Mouse (Mus musculus): Measurements from ENCODE around the gene P2ry2.

DNA sequence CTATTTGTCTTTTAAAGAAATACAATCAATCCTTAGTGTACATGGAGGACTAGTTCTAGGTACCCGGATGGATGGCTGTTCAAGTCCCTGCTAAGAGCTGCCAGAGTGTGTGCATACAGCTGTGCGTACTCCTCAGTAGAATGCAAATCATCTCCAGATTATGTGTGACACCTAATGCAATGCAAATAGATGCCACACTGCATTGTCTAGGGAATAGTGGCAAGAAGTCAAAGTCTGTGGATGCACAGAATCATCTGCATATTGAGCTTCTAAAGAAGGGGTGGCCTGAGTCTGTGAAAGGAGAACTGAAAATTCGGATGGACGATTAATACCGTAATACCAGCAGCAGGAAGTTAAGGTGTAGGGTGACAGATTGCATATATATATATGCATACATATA is 46.5 kb upstream of the P2ry2 start:
- TF ChIP-seq CTCF (IDR thresholded peaks at IDR 0.05; ENCODE audit: control insufficient read depth, insufficient read depth, insufficient replicate concordance, low read depth, low read length) = no peak
- TF ChIP-seq POLR2A (IDR thresholded peaks at IDR 0.05; ENCODE audit: control insufficient read depth, low read depth, low read length) = no peak

Data from testis, adult 2 months (tissue).